Mouse (Mus musculus): ENCODE data around the gene Arhgdib.

- no peak for TF ChIP-seq EP300 (IDR thresholded peaks at IDR 0.05; ENCODE audit: insufficient read depth, low read depth, low read length)
- TF ChIP-seq CTCF (IDR thresholded peaks at IDR 0.05; ENCODE audit: low read depth, low read length) = no peak
Observed at GRCm38 (mm10) chr6:136952930-136953329, 11.2 kb upstream of the Arhgdib start.
